Mouse (Mus musculus) megakaryocyte, embryonic 14.5 days (primary cell): ENCODE data around the gene Mad1l1.
A peak's percentile ranks its signal among the peaks of the same experiment; 100 is the strongest.

Experiments
- FLI1 ChIP-seq: IDR thresholded peaks from 2 replicates; pipeline ENCODE4 v1.6.1; 2012; ENCODE audit warnings: low read length, inconsistent platforms, mixed read lengths
- GATA1 ChIP-seq: IDR thresholded peaks from 3 replicates; pipeline ENCODE4 v1.6.1; 2012; ENCODE audit warnings: mixed read lengths, low read length, inconsistent platforms, borderline replicate concordance

DNA sequence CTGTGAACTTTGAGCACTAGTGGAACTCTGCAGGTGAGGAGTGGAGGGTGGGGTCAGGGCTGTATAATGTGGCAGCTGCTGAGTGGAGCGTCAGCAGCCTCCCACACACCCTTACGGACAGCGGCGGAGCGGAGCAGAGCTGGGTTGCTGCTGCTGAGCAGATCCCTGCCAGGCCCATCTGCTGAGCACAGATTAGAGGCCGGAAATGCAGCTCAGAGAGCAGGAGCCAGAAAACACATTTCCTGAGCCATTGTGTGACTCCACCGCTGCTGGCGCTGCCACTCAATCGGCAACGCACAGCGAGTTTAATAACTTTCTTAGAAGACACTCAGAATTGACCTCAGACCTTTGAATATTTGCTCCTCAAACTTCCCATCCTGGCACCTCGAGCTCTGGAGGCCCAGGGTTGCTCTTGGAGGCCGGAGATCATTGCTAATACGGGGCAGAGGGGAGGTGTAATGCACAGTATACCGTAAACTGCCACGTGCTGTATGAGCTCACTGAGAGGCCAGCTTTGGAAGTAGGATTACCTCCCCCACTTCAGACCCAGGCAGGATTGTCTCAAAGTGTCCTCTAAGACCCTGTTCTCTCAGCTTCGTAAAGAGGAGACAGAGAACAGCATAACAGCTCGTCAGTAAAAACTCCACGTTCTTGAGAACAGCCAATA, 112.5 kb downstream of the Mad1l1 start:
- TF ChIP-seq FLI1: no peak
- TF ChIP-seq GATA1: peak; percentile 95
